Mouse (Mus musculus) heart, postnatal 0 days (tissue): ENCODE results near the gene Prkch. TPM values are rescaled to one million over a fixed set of nuclear protein-coding genes. Genes with fewer than 3 reads are reported as not detected.

Experiments
- ATAC-seq: fragments of 200-750 bp; cut with Nextera tagmentation; 2 replicates; pipeline ENCODE4 v1.8.0; 2017; ENCODE audit warnings: low read depth, moderate number of reproducible peaks, moderate library complexity; ENCODE audit not compliant: insufficient read depth
- DNase-seq: peaks from one replicate; pipeline ENCODE4 v3.0.0-alpha.2; 2016; ENCODE audit warnings: low spot score
- H3K27ac ChIP-seq: fragments of 300-500 bp; sonication (generic); 2 replicates; pipeline ENCODE4 v1.5.1; 2014; ENCODE audit warnings: low read depth, mild to moderate bottlenecking
- H3K27me3 ChIP-seq: fragments of 300-500 bp; sonication (generic); 2 replicates; pipeline ENCODE4 v1.6.1; 2014; ENCODE audit warnings: low read length, mixed read lengths; ENCODE audit not compliant: control insufficient read depth, insufficient read depth
- H3K36me3 ChIP-seq: fragments of 300-500 bp; sonication (generic); replicated peaks from 2 replicates; pipeline ENCODE4 v1.6.1; 2014; ENCODE audit warnings: low read length, mixed read lengths; ENCODE audit not compliant: control insufficient read depth, insufficient read depth
- H3K4me1 ChIP-seq: fragments of 300-500 bp; sonication (generic); 2 replicates; pipeline ENCODE4 v1.6.1; 2014; ENCODE audit warnings: antibody characterized with exemption; ENCODE audit not compliant: control insufficient read depth, insufficient read depth
- H3K4me2 ChIP-seq: fragments of 300-500 bp; sonication (generic); 2 replicates; pipeline ENCODE4 v1.6.1; 2014; ENCODE audit warnings: low read depth, mild to moderate bottlenecking, low read length, moderate library complexity
- H3K4me3 ChIP-seq: fragments of 300-500 bp; sonication (generic); 2 replicates; pipeline ENCODE4 v1.5.1; 2014; ENCODE audit warnings: low read depth, low read length
- H3K9ac ChIP-seq: fragments of 300-500 bp; sonication (generic); replicated peaks from 2 replicates; pipeline ENCODE4 v1.6.1; 2014; ENCODE audit warnings: low read depth, low read length, mixed read lengths
- H3K9me3 ChIP-seq: fragments of 300-500 bp; sonication (generic); replicated peaks from 2 replicates; pipeline ENCODE4 v1.6.1; 2016; ENCODE audit warnings: low read length; ENCODE audit not compliant: control insufficient read depth
- CTCF ChIP-seq: IDR thresholded peaks from 2 replicates; pipeline ENCODE4 v1.5.1; 2016; ENCODE audit warnings: antibody characterized with exemption, control low read depth, low read depth
- EP300 ChIP-seq: IDR thresholded peaks from 2 replicates; pipeline ENCODE4 v1.6.1; 2016; ENCODE audit warnings: antibody characterized with exemption, low read depth
- WGBS: fragments of 180-500 bp; shearing (Covaris S2); extraction: QIAGEN DNeasy Blood & Tissue Kit; methylation state at CpG from one replicate; pipeline ENCODE4 v1.1.7; 2014; 5-methylcytosine and 5-hydroxymethylcytosine counted together
- polyA plus RNA-seq: library from polyadenylated mRNA; unstranded; fragments of >200 nt; fragmentation: Nextera tagmentation; extraction: Ambion mirVana; gene quantifications from 2 replicates; pipeline ENCODE4 v1.2.1, GENCODE M21; 2015
- total RNA-seq: library from RNA; depleted of rRNA; stranded (reverse); fragments of >200 nt; gene quantifications from 2 replicates; pipeline ENCODE4 v1.2.3, GENCODE M21; 2014; ENCODE audit warnings: low replicate concordance

The Prkch gene
- total and polyA plus RNA-seq, 2 experiments from 2014 or later = 7.9 to 20.5 TPM

DNA sequence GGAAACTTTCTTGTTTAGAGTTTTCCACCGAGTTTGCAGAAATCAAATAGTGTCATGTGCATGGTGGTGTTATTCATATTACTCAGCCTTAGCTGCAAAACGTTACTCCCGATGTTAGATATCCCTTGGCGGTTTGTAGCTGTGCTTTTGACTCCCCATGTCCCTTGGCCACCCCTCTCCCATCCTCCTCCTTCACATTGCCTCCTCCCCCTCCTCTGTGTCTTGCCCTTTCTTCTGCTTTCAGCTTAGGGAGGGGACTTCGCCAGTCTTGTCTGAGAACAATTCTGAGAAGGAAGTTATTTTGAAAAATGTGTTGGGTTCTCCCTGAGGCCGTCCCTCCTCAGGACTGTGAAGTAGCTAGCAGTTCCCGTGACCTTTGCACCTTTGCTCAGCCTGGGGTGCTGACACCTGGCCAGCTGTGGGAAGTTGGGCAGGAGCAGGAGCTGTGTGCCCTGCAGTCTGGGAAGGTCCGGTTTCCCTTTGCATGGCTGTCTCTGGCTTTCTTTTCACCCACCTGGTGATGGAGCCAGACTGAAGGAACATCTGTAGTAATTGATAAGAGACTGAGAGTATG, 48.2 kb downstream of the Prkch start:
- no peak for TF ChIP-seq EP300
- no peak for TF ChIP-seq CTCF
- Histone ChIP-seq H3K27ac (peak overlapping the region; percentile 4), H3K9me3 (no peaks in the 10 kb centered on the region), H3K4me3 (no peak overlapping the region), H3K4me2 (no peak overlapping the region), H3K4me1 (no peaks in the 10 kb centered on the region; the same call in 1 of the 2 replicates), H3K9ac (no peak overlapping the region), H3K36me3 (no peaks in the 10 kb centered on the region), H3K27me3 (no peaks in the 10 kb centered on the region)
- 21% methylated on average over 8 of the region's 8 CpGs for WGBS
- no peak for ATAC-seq
- DNase-seq = no peak

GRCm38 (mm10) chr12:73633707-73634106, 49.1 kb downstream of the Prkch start:
- no peak for ATAC-seq
- 76% methylated on average over 4 of the region's 4 CpGs for WGBS
- H3K27ac ChIP-seq = 0 out of 2 replicates have a peak overlapping the region, but pooled peaks have one; percentile 4

DNA sequence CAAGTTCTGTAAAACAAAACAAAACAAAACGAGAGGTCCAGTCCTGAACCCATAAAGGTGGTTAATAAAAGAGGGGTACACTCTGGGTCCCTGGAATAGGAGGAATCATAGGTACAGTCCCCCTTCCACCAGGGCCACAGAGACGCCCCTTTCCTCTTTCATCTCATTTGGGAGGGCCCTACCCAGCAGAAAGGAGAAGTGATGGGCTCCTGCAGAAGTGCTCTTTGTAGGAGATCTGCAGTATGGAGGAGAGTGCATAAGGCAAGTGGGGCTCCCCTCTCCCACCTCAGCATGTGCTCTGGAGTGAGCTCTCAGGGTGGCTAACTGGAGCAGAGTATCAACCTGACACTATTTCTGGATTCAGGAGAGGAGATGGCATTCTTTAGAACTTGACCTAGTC, 55.0 kb downstream of the Prkch start:
- no peak for ATAC-seq
- TF ChIP-seq CTCF (no peak), EP300 (no peak)

More at GRCm38 (mm10) chr12:73633707-73634106, 49.1 kb downstream of the Prkch start:
- no peak overlapping the region for H3K4me2 ChIP-seq
- H3K9ac ChIP-seq = no peak overlapping the region
- no peaks in the 10 kb centered on the region for H3K36me3 ChIP-seq
- H3K27me3 ChIP-seq = no peaks in the 10 kb centered on the region
- TF ChIP-seq CTCF = no peak
- TF ChIP-seq EP300 = no peak
- no peaks in the 10 kb centered on the region; the same call in 1 of the 2 replicates for H3K4me1 ChIP-seq
- no peak overlapping the region for H3K4me3 ChIP-seq
- H3K9me3 ChIP-seq = no peaks in the 10 kb centered on the region
- DNase-seq = no peak

GRCm38 (mm10) chr12:73641183-73641582, 56.6 kb downstream of the Prkch start:
- TF ChIP-seq CTCF (no peak), EP300 (no peak)
- Histone ChIP-seq H3K27me3 (no peaks in the 10 kb centered on the region), H3K4me2 (no peak overlapping the region), H3K9me3 (no peaks in the 10 kb centered on the region), H3K36me3 (no peaks in the 10 kb centered on the region), H3K9ac (no peak overlapping the region), H3K27ac (no peak overlapping the region), H3K4me3 (no peak overlapping the region), H3K4me1 (no peaks in the 10 kb centered on the region)
- no peak for DNase-seq
- ATAC-seq = no peak
- 75% methylated on average over 13 of the region's 13 CpGs for WGBS

More for the DNA sequence above, 55.0 kb downstream of the Prkch start:
- Histone ChIP-seq H3K27ac (no peak overlapping the region), H3K4me1 (no peaks in the 10 kb centered on the region), H3K27me3 (no peaks in the 10 kb centered on the region), H3K36me3 (no peaks in the 10 kb centered on the region), H3K4me3 (no peak overlapping the region), H3K9ac (no peak overlapping the region), H3K9me3 (no peaks in the 10 kb centered on the region), H3K4me2 (no peak overlapping the region)
- DNase-seq = no peak
- WGBS = 76% methylated on average over 2 of the region's 2 CpGs

GRCm38 (mm10) chr12:73645216-73645615, 60.6 kb downstream of the Prkch start:
- H3K9ac ChIP-seq = no peak overlapping the region
- TF ChIP-seq CTCF = no peak
- no peak for TF ChIP-seq EP300
- peaks cover 4% of the 10 kb centered on the region; the same call in 1 of the 2 replicates for H3K4me1 ChIP-seq
- no peaks in the 10 kb centered on the region for H3K36me3 ChIP-seq
- DNase-seq (no peak), ATAC-seq (no peak)
- no peak overlapping the region for H3K27ac ChIP-seq
- no peak overlapping the region for H3K4me3 ChIP-seq
- WGBS = 76% methylated on average over 6 of the region's 6 CpGs
- H3K27me3 ChIP-seq = no peaks in the 10 kb centered on the region
- H3K9me3 ChIP-seq = no peaks in the 10 kb centered on the region
- H3K4me2 ChIP-seq = no peak overlapping the region

- Histone ChIP-seq H3K9ac (no peak overlapping the region), H3K27ac (no peak overlapping the region), H3K4me3 (no peak overlapping the region), H3K36me3 (no peaks in the 10 kb centered on the region), H3K4me2 (no peak overlapping the region), H3K9me3 (no peaks in the 10 kb centered on the region), H3K4me1 (peaks cover 4% of the 10 kb centered on the region; the same call in 1 of the 2 replicates), H3K27me3 (no peaks in the 10 kb centered on the region)
- DNase-seq (no peak), ATAC-seq (no peak)
- 19% methylated on average over 2 of the region's 2 CpGs for WGBS
- TF ChIP-seq EP300 (no peak), CTCF (no peak)
These were observed 63.1 kb downstream of the Prkch start for GRCm38 (mm10) chr12:73647686-73648085.
